Mouse (Mus musculus) thymus, postnatal 14 days (tissue): ENCODE measurements around the gene Prkci.

Source experiments
- DNase-seq: peaks from one replicate; pipeline ENCODE4 v3.0.0; 2021

The Prkci gene

GRCm38 (mm10) chr3:31049087-31049486 is 53.5 kb downstream of the Prkci start:
- DNase-seq = no peak

GRCm38 (mm10) chr3:31050375-31050774 is 54.8 kb downstream of the Prkci start:
- no peak for DNase-seq

GRCm38 (mm10) chr3:31051730-31052129 is 56.2 kb downstream of the Prkci start:
- no peak for DNase-seq

- DNase-seq = no peak
Measured at GRCm38 (mm10) chr3:31053191-31053590, 57.6 kb downstream of the Prkci start.

DNA sequence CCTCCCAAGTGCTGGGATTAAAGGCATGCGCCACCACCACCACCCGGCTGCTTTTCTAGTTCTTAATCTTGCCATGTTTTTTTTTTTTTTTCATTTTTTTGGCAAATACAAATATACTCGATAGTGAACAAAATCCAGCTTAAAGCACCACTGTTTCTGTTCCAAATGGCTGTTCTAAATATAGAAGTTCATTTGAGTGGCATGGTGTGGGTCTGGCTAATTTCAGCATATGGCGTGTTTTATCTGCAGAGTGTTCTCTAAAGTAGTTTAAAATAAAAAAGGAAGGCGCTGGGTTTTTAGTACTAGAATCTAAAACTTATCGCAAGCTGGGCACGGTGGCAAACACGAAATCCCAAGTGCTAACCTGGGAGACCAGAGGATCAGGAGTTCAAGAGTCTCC is 59.3 kb downstream of the Prkci start:
- DNase-seq = no peak

DNA sequence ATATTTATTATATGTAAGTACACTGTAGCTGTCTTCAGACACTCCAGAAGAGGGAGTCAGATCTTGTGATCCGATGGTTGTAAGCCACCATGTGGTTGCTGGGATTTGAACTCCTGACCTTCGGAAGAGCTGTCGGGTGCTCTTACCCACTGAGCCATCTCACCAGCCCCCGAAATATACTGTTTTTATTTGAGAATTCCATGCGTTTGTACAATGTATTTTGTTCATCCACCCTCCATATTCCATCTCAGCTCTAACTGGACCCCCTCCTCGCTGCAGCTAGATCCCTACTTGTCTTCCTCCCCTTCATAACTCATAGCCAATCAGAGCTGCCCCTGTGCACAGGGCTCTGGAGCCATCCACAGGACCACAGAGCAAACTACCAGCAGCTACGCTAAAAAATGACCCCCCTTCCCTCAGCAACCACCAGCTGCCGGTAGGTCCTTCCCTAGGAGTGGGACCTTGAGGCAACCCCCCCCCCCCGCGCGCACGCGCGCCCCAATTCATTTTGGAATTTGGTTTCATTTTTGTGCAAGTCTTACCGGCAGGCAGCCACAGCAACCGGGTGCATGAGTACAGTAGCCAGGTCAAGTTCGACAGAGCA is 60.6 kb downstream of the Prkci start:
- DNase-seq = peak; percentile 34

GRCm38 (mm10) chr3:31056651-31057627 is 61.4 kb downstream of the Prkci start:
- DNase-seq = peak; percentile 78

DNA sequence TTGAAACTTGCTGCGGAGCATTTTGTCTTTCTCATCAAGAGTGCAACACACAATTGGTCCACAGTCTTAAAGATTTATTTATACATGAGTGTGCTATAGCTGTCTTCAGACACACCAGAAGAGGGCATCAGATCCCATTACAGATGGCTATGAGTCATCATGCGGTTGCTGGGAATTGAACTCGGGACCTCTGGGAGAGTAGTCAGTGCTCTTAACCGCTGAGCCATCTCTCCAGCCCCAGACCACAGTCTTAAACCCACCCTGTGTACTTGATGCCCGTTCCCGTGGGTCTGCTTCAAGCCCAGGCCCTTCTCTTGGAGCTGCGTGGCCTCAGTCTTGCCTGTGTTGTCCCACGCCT is 65.2 kb downstream of the Prkci start:
- DNase-seq = no peak

- peak; percentile 57 for DNase-seq
Measured at GRCm38 (mm10) chr3:31061103-31061785, 65.7 kb downstream of the Prkci start.

DNA sequence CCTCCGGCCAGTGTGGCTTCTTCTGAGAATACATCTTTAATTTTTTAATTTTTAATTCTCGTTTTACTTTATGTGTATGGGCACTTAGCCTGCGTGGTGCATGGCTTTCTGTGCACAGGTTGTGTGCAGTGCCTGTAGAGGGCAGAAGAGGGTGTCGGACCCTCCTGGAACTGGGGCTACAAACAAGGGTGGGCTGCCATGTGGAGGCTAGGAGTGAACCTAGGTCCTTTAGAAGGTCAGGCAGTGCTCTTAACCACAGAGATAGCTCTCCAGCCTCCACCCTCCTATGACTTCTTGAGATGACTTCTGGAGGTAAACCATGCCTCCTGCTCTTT is 66.2 kb downstream of the Prkci start:
- DNase-seq = peak; percentile 74

GRCm38 (mm10) chr3:31062325-31062724 is 66.8 kb downstream of the Prkci start:
- DNase-seq = no peak

DNA sequence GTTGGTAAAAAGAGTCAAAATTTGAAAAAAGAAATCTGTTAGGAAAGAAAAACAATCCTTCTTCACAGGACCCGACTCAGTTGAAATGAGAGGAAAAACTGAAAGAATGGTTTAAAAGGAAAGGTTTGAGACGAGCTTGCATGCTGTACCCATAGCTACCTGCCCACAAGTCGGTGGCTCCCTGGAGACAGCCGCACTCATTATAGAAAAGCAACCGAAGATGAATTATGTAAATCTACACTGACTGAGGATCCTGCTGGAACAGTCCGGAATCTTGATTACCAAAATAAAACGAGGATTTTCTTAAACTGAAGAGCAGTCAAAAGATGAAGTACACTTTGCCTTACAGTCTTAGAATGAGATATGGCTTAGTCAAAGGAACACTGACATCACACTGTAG is 72.9 kb downstream of the Prkci start:
- no peak for DNase-seq

GRCm38 (mm10) chr3:31071804-31072203 is 76.3 kb downstream of the Prkci start:
- no peak for DNase-seq

GRCm38 (mm10) chr3:31075808-31076207 is 80.3 kb downstream of the Prkci start:
- no peak for DNase-seq

- no peak for DNase-seq
Measured at GRCm38 (mm10) chr3:31077068-31077703, 81.6 kb downstream of the Prkci start.

DNA sequence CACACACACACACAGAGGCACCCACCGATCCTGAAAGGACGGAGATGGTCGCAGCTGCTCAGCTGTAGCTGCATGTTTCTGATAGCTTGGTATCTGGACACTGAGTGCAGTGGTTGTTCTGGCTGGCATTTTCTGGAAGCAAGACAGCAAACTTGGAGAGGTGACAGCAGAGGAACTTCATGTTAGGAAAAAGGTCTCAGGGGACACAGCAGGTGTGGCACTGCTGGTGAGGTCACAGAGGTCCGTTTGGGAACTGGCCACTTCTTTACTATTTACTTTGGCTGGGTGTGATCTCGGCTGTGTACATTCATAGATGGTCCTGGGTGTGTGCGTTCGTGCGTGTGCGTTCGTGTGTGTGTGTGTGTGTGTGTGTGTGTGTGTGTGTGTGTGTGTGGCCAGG is 83.9 kb downstream of the Prkci start:
- no peak for DNase-seq

GRCm38 (mm10) chr3:31080791-31081502 is 85.4 kb downstream of the Prkci start:
- DNase-seq = no peak

DNA sequence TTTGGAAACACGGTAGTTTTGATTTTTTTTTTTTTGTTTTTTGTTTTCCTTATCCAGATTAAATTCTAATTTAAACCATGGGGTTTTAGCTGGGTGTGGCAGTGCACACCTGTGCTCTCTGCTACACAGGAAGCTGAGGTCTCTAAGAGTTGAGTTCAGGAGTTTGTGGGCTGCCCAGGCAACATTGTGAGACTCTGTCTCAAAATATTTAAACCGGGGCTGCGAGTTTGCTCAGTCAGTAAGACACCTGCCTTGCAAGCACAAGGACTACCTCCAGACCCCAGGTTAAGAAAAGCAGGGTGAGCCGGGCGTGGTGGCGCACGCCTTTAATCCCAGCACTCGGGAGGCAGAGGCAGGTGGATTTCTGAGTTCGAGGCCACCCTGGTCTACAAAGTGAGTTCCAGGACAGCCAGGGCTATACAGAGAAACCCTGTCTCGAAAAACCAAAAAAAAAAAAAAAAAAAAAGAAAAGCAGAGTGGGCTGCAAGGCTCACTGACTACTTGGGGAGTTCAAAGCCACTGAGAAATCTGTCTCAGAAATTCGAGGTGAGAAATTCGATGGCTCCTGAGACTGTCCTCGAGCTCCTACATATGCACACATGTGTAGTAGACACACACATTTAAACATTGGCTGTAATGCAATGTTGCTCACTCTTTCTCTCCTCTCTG is 87.4 kb downstream of the Prkci start:
- peak; percentile 75 for DNase-seq

- DNase-seq = no peak
Measured at GRCm38 (mm10) chr3:31083507-31084245, 88.1 kb downstream of the Prkci start.

DNA sequence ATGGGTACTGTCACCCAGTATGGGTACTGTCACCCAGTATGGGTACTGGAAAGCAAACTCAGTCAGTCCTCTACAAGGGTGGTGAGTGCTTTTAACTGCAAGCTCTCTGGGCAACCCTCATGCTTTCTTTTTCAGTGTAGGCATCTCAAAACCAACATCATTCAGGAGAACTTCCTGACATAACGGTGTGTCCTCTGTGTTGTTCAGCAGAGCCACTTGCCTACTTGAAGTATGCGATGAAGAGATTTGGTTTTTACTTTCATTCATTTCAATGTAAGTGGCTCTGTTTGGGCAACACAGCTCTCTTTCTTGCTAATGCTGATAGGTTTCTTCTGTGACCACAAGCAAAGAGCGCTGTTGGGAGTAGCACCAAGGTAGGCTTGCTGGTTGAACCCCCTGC is 89.5 kb downstream of the Prkci start:
- DNase-seq = no peak
